Mouse (Mus musculus): ENCODE measurements around the gene Fut7. TPM values are rescaled to one million over a fixed set of nuclear protein-coding genes. Genes with fewer than 3 reads are reported as not detected.
"Not testable (repeated sequence)": the region's sequence is repeated elsewhere in the genome, so short reads cannot be mapped to it uniquely, and the experiment has no call there.

The Fut7 gene
- polyA plus RNA-seq, 1 experiment from 2014 or later = 0.15 TPM

GRCm38 (mm10) chr2:25413436-25413835, 9.6 kb upstream of the Fut7 start:
- H3K4me3 ChIP-seq (ENCODE audit: low read length); H3K36me3 ChIP-seq (ENCODE audit: control insufficient read depth, insufficient read depth, low read length); H3K9me3 ChIP-seq (ENCODE audit: control insufficient read depth, low read length); H3K4me1 ChIP-seq (replicated peaks; ENCODE audit: control insufficient read depth, insufficient read depth, low read length); H3K27me3 ChIP-seq (ENCODE audit: control insufficient read depth, insufficient read depth, low read depth, low read length); H3K27ac ChIP-seq (ENCODE audit: low read length); ATAC-seq (ENCODE audit: low read depth); H3K9ac ChIP-seq (ENCODE audit: low read length); H3K4me2 ChIP-seq (ENCODE audit: low read depth, low read length): not testable (repeated sequence)

GRCm38 (mm10) chr2:25417426-25417825, 5.6 kb upstream of the Fut7 start:
- ATAC-seq (ENCODE audit: low read depth) = no peak
- Histone ChIP-seq H3K4me3 (ENCODE audit: low read length) (no peak overlapping the region), H3K9me3 (ENCODE audit: control insufficient read depth, low read length) (no peaks in the 10 kb centered on the region), H3K27ac (ENCODE audit: low read length) (no peak overlapping the region), H3K4me1 (replicated peaks; ENCODE audit: control insufficient read depth, insufficient read depth, low read length) (no peaks in the 10 kb centered on the region), H3K9ac (ENCODE audit: low read length) (no peak overlapping the region), H3K27me3 (ENCODE audit: control insufficient read depth, insufficient read depth, low read depth, low read length) (no peaks in the 10 kb centered on the region), H3K4me2 (ENCODE audit: low read depth, low read length) (no peak overlapping the region), H3K36me3 (ENCODE audit: control insufficient read depth, insufficient read depth, low read length) (no peaks in the 10 kb centered on the region)
- WGBS = 11% methylated on average over 3 of the region's 3 CpGs

DNA sequence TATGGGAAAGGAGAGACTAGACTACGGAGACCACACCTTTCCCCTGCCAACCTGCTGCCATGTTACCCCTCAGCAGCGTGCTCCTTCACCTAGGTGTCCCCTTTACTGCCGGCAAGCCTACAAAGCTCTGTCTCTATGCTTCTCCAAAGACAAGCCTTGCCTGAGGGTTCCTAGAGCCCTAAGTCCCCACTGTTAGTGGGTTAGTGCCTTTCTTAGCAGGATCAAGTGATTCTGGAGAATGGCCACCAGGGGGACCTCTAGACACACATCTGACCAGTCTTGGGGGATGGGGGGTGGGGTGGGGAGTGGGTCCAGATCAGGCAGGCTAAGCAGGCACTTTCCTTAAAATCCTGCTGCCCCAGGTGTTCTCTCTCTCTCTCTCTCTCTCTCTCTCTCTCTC, 1.2 kb upstream of the Fut7 start:
- 0 out of 2 replicates have a peak, but pooled peaks have one; percentile 44 for ATAC-seq (ENCODE audit: low read depth)
- 24% methylated on average over 3 of the region's 3 CpGs for WGBS
- no peaks in the 10 kb centered on the region for H3K36me3 ChIP-seq (ENCODE audit: control insufficient read depth, insufficient read depth, low read length)
- peaks cover 25% of the 10 kb centered on the region for H3K27me3 ChIP-seq (ENCODE audit: control insufficient read depth, insufficient read depth, low read depth, low read length)
- no peaks in the 10 kb centered on the region for H3K4me1 ChIP-seq (replicated peaks; ENCODE audit: control insufficient read depth, insufficient read depth, low read length)
- H3K4me3 ChIP-seq (ENCODE audit: low read length) = no peak overlapping the region
- no peak overlapping the region for H3K4me2 ChIP-seq (ENCODE audit: low read depth, low read length)
- no peak overlapping the region for H3K27ac ChIP-seq (ENCODE audit: low read length)
- H3K9ac ChIP-seq (ENCODE audit: low read length) = no peak overlapping the region
- no peaks in the 10 kb centered on the region for H3K9me3 ChIP-seq (ENCODE audit: control insufficient read depth, low read length)

- Histone ChIP-seq H3K4me1 (replicated peaks; ENCODE audit: control insufficient read depth, insufficient read depth, low read length) (peaks cover 2% of the 10 kb centered on the region; the same call in 1 of the 2 replicates), H3K4me3 (ENCODE audit: low read length) (no peak overlapping the region), H3K36me3 (ENCODE audit: control insufficient read depth, insufficient read depth, low read length) (no peaks in the 10 kb centered on the region), H3K9me3 (ENCODE audit: control insufficient read depth, low read length) (no peaks in the 10 kb centered on the region), H3K27ac (ENCODE audit: low read length) (no peak overlapping the region), H3K4me2 (ENCODE audit: low read depth, low read length) (no peak overlapping the region), H3K9ac (ENCODE audit: low read length) (no peak overlapping the region), H3K27me3 (ENCODE audit: control insufficient read depth, insufficient read depth, low read depth, low read length) (peaks cover 25% of the 10 kb centered on the region)
- ATAC-seq (ENCODE audit: low read depth) = no peak
- WGBS = 40% methylated on average over 1 of the region's 1 CpGs
These were observed 559 bp downstream of the Fut7 start for GRCm38 (mm10) chr2:25423626-25424025.

DNA sequence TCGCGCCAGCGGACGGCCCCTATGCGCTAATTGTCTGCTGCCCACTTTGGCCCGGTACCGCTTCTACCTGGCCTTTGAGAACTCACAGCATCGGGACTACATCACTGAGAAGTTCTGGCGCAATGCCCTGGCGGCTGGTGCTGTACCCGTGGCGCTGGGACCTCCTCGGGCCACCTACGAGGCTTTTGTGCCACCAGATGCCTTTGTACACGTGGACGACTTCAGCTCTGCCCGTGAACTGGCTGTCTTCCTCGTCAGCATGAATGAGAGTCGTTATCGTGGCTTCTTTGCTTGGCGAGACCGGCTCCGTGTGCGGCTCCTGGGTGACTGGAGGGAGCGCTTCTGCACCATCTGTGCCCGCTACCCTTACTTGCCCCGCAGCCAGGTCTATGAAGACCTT, 2.4 kb downstream of the Fut7 start:
- 43% methylated on average over 27 of the region's 27 CpGs for WGBS
- Histone ChIP-seq H3K27ac (ENCODE audit: low read length) (no peak overlapping the region), H3K9me3 (ENCODE audit: control insufficient read depth, low read length) (no peaks in the 10 kb centered on the region), H3K36me3 (ENCODE audit: control insufficient read depth, insufficient read depth, low read length) (no peaks in the 10 kb centered on the region), H3K27me3 (ENCODE audit: control insufficient read depth, insufficient read depth, low read depth, low read length) (peaks cover 36% of the 10 kb centered on the region), H3K4me3 (ENCODE audit: low read length) (no peak overlapping the region), H3K9ac (ENCODE audit: low read length) (no peak overlapping the region), H3K4me2 (ENCODE audit: low read depth, low read length) (no peak overlapping the region), H3K4me1 (replicated peaks; ENCODE audit: control insufficient read depth, insufficient read depth, low read length) (peaks cover 10% of the 10 kb centered on the region)
- no peak for ATAC-seq (ENCODE audit: low read depth)

GRCm38 (mm10) chr2:25426721-25427191, 3.7 kb downstream of the Fut7 start:
- Histone ChIP-seq H3K9ac (ENCODE audit: low read length) (no peak overlapping the region), H3K4me3 (ENCODE audit: low read length) (no peak overlapping the region), H3K27me3 (ENCODE audit: control insufficient read depth, insufficient read depth, low read depth, low read length) (peaks cover 36% of the 10 kb centered on the region), H3K4me2 (ENCODE audit: low read depth, low read length) (no peak overlapping the region), H3K27ac (ENCODE audit: low read length) (no peak overlapping the region), H3K36me3 (ENCODE audit: control insufficient read depth, insufficient read depth, low read length) (no peaks in the 10 kb centered on the region), H3K4me1 (replicated peaks; ENCODE audit: control insufficient read depth, insufficient read depth, low read length) (peaks cover 10% of the 10 kb centered on the region), H3K9me3 (ENCODE audit: control insufficient read depth, low read length) (no peaks in the 10 kb centered on the region)
- 27% methylated on average over 5 of the region's 5 CpGs for WGBS
- no peak for ATAC-seq (ENCODE audit: low read depth)

- ATAC-seq (ENCODE audit: low read depth) = no peak
- H3K9me3 ChIP-seq (ENCODE audit: control insufficient read depth, low read length) = no peaks in the 10 kb centered on the region
- WGBS = 80% methylated on average over 5 of the region's 5 CpGs
These were observed 4.2 kb downstream of the Fut7 start for GRCm38 (mm10) chr2:25427256-25427655.

GRCm38 (mm10) chr2:25428442-25429236, 5.6 kb downstream of the Fut7 start, which contains the start of gene Abca2:
Gene Abca2 (plus strand): TSS chr2:25428703.
- Histone ChIP-seq H3K4me2 (ENCODE audit: low read depth, low read length) (peak within 1 kb of the TSS; percentile 97), H3K9ac (ENCODE audit: low read length) (peak within 1 kb of the TSS; percentile 76), H3K4me3 (ENCODE audit: low read length) (peak within 1 kb of the TSS; percentile 72), H3K4me1 (replicated peaks; ENCODE audit: control insufficient read depth, insufficient read depth, low read length) (peaks cover 10% of the 10 kb centered on the region), H3K27me3 (ENCODE audit: control insufficient read depth, insufficient read depth, low read depth, low read length) (peaks cover 36% of the 10 kb centered on the region), H3K36me3 (ENCODE audit: control insufficient read depth, insufficient read depth, low read length) (no peaks in the 10 kb centered on the region), H3K9me3 (ENCODE audit: control insufficient read depth, low read length) (no peaks in the 10 kb centered on the region), H3K27ac (ENCODE audit: low read length) (no peak within 1 kb of the TSS)
- ATAC-seq (ENCODE audit: low read depth) = peak; percentile 93
- 0% methylated on average over 54 of the region's 89 CpGs for WGBS

More at GRCm38 (mm10) chr2:25427256-25427655, 4.2 kb downstream of the Fut7 start:
- no peak overlapping the region for H3K4me3 ChIP-seq (ENCODE audit: low read length)
- H3K27me3 ChIP-seq (ENCODE audit: control insufficient read depth, insufficient read depth, low read depth, low read length) = peaks cover 36% of the 10 kb centered on the region
- no peaks in the 10 kb centered on the region for H3K36me3 ChIP-seq (ENCODE audit: control insufficient read depth, insufficient read depth, low read length)
- no peak overlapping the region for H3K9ac ChIP-seq (ENCODE audit: low read length)
- H3K4me1 ChIP-seq (replicated peaks; ENCODE audit: control insufficient read depth, insufficient read depth, low read length) = peaks cover 10% of the 10 kb centered on the region
- H3K4me2 ChIP-seq (ENCODE audit: low read depth, low read length) = no peak overlapping the region
- no peak overlapping the region for H3K27ac ChIP-seq (ENCODE audit: low read length)

- WGBS = 53% methylated on average over 5 of the region's 5 CpGs
- Histone ChIP-seq H3K4me1 (replicated peaks; ENCODE audit: control insufficient read depth, insufficient read depth, low read length) (peaks cover 10% of the 10 kb centered on the region), H3K36me3 (ENCODE audit: control insufficient read depth, insufficient read depth, low read length) (no peaks in the 10 kb centered on the region), H3K9ac (ENCODE audit: low read length) (peak overlapping the region; percentile 76), H3K9me3 (ENCODE audit: control insufficient read depth, low read length) (no peaks in the 10 kb centered on the region), H3K27me3 (ENCODE audit: control insufficient read depth, insufficient read depth, low read depth, low read length) (peaks cover 30% of the 10 kb centered on the region), H3K27ac (ENCODE audit: low read length) (no peak overlapping the region), H3K4me3 (ENCODE audit: low read length) (peak overlapping the region; percentile 72), H3K4me2 (ENCODE audit: low read depth, low read length) (peak overlapping the region; percentile 97)
- ATAC-seq (ENCODE audit: low read depth) = no peak
These were observed 6.5 kb downstream of the Fut7 start for GRCm38 (mm10) chr2:25429435-25430180.

All from lung, embryonic 16.5 days (tissue).